Mouse (Mus musculus): Measurements from ENCODE around the gene Sirt2.
A peak's percentile ranks its signal among the peaks of the same experiment; 100 is the strongest.

Sirt2 gene

DNA sequence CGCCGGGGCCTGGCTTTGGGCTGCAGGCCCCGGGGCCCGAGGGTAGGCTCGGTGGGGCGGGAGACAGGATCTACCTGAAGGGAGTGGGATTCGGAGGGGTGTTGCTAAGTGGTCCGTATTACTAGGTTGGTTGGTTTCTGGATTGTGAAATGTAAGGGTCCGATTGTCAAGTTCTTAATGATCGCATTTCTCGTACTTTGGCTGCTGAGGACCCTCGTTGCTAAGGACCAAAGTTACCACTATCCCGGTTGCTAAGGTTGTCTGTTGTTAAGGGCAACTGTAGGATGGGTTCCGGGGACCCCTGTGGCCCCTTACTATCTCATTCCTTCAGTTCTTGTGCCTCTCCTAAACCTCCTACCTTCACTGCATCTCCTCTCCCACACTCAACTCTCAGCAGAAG, 375 bp downstream of the Sirt2 start:
- no peak for DNase-seq (ENCODE audit: low spot score in 2 of 2)

DNA sequence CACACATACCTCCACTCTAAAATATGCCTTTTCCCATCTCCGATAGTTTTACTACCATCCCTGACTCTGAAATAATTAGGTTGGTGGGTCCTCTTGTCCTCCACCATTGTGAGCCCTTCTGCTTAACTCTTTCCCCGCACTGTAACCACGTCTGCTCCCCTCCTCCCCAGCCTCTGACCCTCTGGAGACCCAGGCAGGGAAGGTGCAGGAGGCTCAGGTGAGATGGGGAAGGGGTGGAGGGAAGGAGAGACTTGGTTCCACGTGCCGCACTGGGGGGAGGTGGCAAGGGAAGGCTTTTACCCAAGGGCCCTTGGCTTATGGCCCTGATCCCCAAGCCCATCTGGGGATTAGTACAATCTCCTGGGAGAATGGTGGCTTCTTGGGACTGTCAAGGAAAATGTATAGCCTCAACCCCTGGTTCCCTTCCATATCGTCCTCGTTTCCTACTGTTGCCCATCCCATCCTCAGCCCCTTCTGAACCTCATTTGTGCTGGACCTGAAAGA, 979 bp downstream of the Sirt2 start, which contains the start of gene Nfkbib:
Nfkbib (minus strand) TSS at position 51 of the 504 bp plus-strand sequence.
- no peak for DNase-seq (ENCODE audit: low spot score in 2 of 2)

- no peak for DNase-seq (ENCODE audit: low spot score in 2 of 2)
These were observed 3.0 kb downstream of the Sirt2 start for GRCm38 (mm10) chr7:28769414-28769958.

DNA sequence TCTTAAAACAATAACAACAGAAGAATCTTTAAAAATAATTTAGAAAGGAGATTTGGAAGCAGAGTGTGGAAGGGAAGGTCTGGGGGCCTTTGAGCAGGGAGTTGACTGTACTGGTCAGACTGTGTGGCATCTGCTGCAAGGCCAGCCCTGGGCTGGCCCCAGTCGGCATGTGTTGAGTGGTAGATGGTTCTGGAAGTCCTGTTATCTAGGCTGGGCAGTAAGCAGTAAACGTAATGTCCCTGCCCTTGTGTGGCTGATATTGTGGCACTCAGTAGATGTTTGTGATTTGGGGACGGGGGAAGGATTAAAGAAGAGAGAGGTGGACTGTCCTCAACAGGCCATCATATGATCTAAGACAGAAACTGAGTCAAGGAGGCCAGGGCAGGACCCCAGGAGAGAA, 3.8 kb downstream of the Sirt2 start:
- DNase-seq (ENCODE audit: low spot score in 2 of 2) = no peak

GRCm38 (mm10) chr7:28771867-28772266, 5.3 kb downstream of the Sirt2 start:
- DNase-seq (ENCODE audit: low spot score in 2 of 2) = no peak

DNA sequence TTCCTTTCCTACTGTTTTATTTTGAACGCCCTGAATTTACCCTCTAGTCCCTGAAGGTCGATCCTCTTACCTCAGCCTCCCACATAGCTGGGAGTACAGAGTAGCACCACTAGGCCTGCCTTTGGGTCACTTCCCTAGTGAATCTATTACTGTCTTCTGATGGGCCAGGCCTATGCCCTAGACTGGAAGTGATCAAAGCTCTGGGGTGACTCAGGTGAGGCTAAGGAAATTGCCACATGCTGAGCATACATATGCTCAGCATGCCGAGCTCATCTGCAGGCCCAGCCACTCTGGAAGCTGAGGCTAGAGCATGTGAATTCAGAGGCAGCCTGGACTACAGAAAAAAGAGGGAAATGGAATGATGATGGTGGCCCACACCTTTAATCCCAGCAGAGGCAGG, 6.6 kb downstream of the Sirt2 start:
- no peak for DNase-seq (ENCODE audit: low spot score in 2 of 2)

- no peak for DNase-seq (ENCODE audit: low spot score in 2 of 2)
These were observed 7.6 kb downstream of the Sirt2 start for GRCm38 (mm10) chr7:28774164-28774563.

DNA sequence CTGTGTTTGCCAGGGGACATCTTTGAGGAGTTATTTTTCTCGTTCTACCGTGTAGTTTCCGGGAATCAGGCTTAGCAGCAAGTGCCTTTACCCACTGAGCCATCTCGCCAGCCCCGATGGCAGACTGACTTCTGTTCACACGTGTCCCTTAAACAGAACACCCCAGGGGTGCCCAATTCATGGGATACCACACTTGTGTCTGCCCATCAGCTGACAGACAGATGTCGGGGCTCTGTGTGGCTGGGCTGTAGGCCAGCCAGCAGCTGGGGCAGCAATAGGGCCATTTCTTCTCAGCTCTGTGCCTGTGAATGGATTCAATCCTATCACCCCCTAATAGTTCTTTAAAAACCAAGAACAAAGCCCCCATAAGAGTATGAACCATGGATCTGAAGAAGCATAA, 8.6 kb downstream of the Sirt2 start:
- no peak for DNase-seq (ENCODE audit: low spot score in 2 of 2)

DNA sequence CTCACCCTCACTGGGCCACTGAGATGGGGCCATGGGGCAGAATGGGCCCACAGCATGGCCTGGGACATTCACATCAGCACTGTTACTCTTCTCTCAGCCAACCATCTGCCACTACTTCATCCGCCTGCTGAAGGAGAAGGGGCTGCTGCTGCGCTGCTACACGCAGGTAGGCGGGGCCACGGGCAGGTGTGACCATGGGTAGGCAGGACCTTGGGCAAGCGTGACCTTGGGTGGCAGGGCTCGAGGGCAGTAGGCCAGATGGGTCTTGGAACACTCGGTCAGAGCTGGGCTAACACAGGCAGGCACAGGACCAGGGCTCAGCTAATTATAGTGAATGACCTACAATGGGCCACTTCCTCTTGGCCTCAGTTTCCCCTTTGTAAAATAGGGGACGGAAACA, 12.3 kb downstream of the Sirt2 start:
- no peak for DNase-seq (ENCODE audit: low spot score in 2 of 2)

GRCm38 (mm10) chr7:28780067-28780658, 13.6 kb downstream of the Sirt2 start:
- peak; percentile 89 to 91 for DNase-seq (ENCODE audit: low spot score in 2 of 2)

DNA sequence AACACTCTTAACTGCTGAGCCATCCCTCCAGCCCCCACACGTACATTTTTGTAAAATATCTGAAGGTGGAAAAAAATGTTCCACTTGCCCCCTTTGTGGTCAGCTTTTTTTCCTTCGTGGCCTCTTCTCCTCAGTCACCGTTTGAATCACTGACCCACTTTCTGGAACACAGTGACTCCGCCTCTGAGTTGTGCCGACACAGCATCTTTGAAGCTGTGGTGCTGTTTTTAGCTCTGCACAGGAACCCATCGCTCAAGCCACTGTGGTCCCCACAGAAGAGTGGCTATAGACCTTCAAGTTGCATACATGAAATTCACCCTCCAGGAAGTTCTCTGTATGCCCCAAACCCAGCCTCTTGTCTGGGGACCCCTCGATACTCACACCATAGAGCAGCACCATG, 14.3 kb downstream of the Sirt2 start:
- no peak for DNase-seq (ENCODE audit: low spot score in 2 of 2)

- no peak for DNase-seq (ENCODE audit: low spot score in 2 of 2)
These were observed 14.7 kb downstream of the Sirt2 start for GRCm38 (mm10) chr7:28781261-28781663.

- no peak for DNase-seq (ENCODE audit: low spot score in 2 of 2)
These were observed 18.6 kb downstream of the Sirt2 start for GRCm38 (mm10) chr7:28785161-28785560.

- no peak for DNase-seq (ENCODE audit: low spot score in 2 of 2)
These were observed 21.3 kb downstream of the Sirt2 start for GRCm38 (mm10) chr7:28787884-28788283.

DNA sequence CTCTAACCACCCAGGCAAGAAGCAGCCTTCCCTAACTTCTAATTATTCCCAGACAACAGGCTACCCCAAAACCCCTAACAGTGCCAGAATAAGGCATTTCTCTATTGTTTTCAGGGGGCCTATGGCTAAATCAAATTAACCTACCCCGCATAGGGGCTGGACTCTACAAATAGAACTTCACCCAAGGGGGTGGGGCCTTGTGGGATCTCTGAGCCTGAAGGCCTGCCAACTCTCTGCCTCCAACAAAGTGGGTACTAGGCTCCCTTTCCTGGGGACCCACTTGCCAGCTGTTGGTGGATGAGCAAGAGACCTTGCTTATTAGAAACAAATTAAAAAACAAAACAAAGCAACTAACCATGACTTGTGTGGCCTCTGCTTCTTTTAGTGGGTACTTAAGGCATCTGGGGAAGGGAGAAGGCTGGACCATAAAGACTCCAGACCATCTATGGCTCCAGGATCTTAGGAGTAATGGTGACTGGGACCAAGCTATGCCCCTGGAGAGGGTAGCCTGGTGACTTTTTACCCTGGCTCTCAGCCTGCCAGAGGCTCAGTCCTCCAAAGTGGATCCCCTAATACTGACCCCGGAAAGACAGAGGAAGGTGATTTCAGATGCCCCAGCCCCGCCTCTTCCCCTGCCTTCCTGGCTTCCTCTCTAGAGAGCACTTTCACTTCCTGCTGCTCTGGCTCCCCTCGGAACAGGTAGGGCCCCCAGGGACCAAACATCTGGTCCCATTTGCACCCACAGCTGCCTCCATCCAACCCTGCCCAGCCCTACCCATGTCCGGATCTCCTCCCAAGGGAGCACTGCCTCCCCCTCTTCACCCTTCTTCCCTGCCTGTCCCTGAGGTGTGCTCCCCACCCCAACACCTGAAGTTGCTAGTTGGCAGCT, 22.0 kb downstream of the Sirt2 start, which contains the start of gene Rinl:
Rinl (plus strand) TSS at position 663 of the 889 bp plus-strand sequence.
- no peak for DNase-seq (ENCODE audit: low spot score in 2 of 2)

GRCm38 (mm10) chr7:28789235-28789634, 22.7 kb downstream of the Sirt2 start:
- no peak for DNase-seq (ENCODE audit: low spot score in 2 of 2)

GRCm38 (mm10) chr7:28790066-28790806, 23.7 kb downstream of the Sirt2 start:
- DNase-seq (ENCODE audit: low spot score in 2 of 2) = no peak

- no peak for DNase-seq (ENCODE audit: low spot score in 2 of 2)
These were observed 25.2 kb downstream of the Sirt2 start for GRCm38 (mm10) chr7:28791706-28792105.

- DNase-seq (ENCODE audit: low spot score in 2 of 2) = no peak
These were observed 26.1 kb downstream of the Sirt2 start for GRCm38 (mm10) chr7:28792391-28793185.

DNA sequence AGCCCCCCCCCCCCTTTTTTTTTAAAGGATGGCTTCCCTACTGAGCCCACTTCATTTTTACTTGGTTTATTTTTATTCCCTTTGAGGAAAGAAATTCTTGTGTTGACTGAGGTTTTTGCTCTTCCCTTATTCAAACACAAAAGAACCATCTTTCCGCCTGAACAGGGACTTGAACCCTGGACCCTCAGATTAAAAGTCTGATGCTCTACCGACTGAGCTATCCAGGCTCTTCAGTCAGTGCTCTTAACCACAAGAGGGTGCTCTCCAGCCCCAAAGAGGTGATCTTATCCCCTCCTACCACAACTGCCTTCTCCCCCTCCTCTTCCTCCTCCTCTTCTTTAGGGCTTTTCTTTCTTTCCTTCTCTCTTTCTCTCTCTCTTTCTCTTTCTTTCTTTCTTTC, 27.3 kb downstream of the Sirt2 start:
- no peak for DNase-seq (ENCODE audit: low spot score in 2 of 2)

DNA sequence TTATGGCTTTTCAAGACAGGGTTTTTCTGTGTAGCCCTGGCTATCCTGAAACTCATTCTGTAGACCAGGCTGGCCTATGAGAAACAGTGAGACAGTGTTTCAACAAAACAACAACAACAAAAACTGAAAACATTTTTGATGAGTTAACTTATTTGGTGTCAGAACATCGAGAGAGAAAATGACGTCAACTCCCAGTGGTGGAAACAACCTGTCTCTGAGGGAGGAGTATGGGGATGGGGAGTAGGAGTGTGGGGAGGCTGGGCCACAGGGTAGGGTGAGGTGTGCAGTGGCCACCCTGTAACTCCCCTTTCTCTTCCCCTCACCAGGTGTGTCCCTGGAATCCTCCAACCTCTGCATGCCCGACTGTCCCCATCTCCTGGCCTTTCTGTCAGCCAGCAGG, 28.0 kb downstream of the Sirt2 start:
- no peak for DNase-seq (ENCODE audit: low spot score in 2 of 2)

All from frontal cortex, postnatal 25 days (tissue).